Mouse (Mus musculus) kidney, adult 2 months (tissue): ENCODE data around the gene Rad50.

ENCODE experiments used
- CTCF ChIP-seq: fragments of 200-500 bp; conservative IDR thresholded peaks from 2 replicates; pipeline ENCODE4 v1.5.1; 2011; ENCODE audit warnings: low read depth, mild to moderate bottlenecking, control low read depth, low read length, moderate library complexity, mixed read lengths; ENCODE audit not compliant: insufficient read depth, insufficient read length
- POLR2A ChIP-seq: fragments of 200-500 bp; IDR thresholded peaks from one replicate; pipeline ENCODE4 v1.6.1; 2011; ENCODE audit warnings: low read depth, low read length, control low read depth

DNA sequence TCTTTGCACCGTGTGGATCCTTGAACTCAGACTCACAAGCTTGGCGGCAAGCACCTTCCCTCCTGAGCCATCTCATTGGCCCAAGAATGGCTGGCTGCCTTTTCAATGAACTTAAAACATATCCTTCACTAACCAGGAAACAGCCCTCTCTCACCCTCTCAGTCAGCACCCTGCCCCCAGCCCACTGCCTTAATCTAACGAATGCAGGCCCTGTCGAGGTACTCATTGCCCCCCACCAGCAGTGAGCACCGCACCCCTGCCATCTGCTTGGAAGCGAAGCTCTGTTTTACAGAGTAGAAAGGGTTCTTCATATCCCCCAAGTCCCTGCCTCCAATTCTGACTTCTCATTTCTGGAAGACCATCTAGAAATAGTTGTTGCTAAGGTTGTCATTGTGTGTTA, 87.7 kb downstream of the Rad50 start:
- TF ChIP-seq POLR2A (no peak), CTCF (no peak)
